Mouse (Mus musculus): ENCODE results near the gene Plch2.

Plch2 gene

DNA sequence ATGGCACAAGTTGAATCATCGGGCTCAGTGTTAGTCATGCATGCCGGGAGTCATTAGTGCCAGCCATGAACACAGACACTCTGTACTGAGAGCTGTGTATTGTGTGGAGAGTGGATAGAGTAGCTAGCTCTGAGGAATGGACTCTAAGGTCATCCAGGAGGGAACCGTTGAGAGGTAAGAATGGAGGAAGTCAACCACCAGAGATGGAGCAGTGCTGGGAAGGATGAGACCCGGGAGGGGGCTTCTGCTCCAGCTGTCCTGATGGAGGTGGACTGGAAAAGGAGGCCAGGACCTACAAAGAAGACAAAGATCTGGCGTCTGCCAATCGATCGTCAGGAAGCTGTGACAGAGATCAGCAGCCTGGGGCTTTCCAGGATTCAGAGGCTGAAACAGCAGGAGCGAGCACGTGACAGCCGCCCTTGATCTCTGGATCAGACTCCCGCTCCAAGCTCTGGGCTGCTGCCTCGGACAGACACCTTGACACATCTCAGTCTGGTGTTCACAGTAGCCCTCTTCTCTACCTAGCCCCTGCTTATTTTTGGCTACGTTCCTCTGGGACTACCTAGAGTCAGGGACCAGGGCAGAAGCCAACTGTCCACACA lies 123.2 kb downstream of the Plch2 start:
- DNase-seq (ENCODE audit: low read depth, low spot score) = no peak

All from WW6 (cell line).